Mouse (Mus musculus): ENCODE measurements around the gene Efemp2. TPM values are rescaled to one million over a fixed set of nuclear protein-coding genes. Genes with fewer than 3 reads are reported as not detected.

Gene Efemp2
- total and polyA plus RNA-seq, 3 experiments: 3.1 to 6.7 (median 4.6) TPM

DNA sequence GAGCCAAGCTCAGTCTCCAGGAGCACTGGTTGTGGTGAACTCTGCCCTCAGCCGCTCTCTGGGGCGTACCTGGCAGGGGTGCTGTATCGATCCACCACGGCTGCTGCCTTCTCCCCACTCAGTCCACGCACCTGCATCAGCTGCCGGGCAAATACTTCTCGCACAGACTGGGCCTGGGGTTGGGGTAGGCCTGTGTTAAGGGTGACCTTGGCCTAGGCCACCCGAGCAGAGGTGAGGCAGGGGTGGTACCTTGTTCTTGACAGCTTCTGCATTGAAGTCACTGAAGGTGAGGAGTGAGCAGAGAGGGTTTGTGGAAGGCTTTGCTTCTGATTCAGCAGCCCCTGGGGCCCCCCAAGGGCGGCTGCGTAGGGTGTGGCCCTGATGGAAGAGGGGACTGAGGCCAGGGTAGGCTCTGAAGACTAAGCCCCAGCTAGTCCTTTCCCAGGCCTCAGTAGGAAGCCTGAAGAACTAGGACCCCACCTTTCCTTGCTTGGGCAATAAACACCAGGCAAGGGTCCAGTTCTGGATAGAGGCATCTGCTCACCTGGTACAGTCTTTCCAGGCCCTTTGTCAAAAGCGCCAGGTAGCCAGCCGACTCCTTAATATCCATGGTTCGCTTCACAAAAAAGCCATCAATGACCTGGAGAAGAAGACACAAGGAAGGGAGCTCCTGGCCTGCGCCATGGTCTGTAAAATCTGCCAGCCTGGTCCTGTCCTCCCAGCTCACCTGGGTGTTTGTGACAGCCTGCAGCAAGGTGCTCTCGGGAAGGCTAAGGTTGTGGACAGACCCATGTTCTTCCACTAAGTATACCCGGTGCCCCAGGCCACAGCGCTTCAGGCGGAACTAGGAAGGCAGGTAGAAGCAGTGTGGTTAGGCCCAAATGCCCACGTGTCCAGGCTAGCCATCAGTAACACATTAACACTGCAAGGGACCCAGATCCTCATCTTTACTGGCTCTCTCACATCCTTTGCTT lies 9.9 kb downstream of the Efemp2 start:
- H3K36me3 ChIP-seq (replicated peaks): peaks cover 59% of the 10 kb centered on the region
- no peak for TF ChIP-seq POLR2AphosphoS5 (IDR thresholded peaks at IDR 0.05; ENCODE audit: insufficient replicate concordance, low read depth, low read length)
- no peak for TF ChIP-seq TAL1 (conservative IDR thresholded peaks at IDR 0.05; ENCODE audit: low read depth, low read length)
- TF ChIP-seq GATA1 (IDR thresholded peaks at IDR 0.05; ENCODE audit: borderline replicate concordance, low read length): no peak
- no peak for TF ChIP-seq GATA2 (IDR thresholded peaks at IDR 0.05; ENCODE audit: borderline replicate concordance, low read depth, low read length)
- TF ChIP-seq CTCF (IDR thresholded peaks at IDR 0.05; ENCODE audit: low read depth, low read length): no peak

DNA sequence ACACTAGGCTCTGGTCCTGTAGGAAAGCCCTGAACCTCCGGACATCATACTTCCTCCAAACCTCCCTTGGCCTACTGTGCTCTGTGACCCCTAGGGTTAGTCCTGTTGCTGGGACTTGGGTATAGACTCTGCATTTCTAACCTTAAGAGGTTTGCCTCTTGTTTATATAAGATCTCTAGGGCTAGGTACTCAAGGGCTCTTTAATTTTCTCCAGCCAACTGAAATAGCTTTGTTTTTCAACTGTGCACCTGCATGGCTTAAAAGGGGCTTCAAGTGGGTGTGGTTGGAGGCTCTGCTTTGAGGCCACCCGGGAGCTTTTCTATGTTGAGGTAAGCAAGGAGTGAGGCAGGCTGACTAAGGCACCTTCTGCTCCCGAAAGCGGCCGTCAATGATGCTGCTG lies 10.7 kb downstream of the Efemp2 start:
- Histone ChIP-seq H3K27me3 (ENCODE audit: insufficient read depth, low read length) (peaks cover 4% of the 10 kb centered on the region; the same call in 1 of the 2 replicates), H3K36me3 (replicated peaks) (peaks cover 59% of the 10 kb centered on the region), H3K4me1 (ENCODE audit: insufficient read depth, low read depth, low read length) (peaks cover 51% of the 10 kb centered on the region), H3K9me3 (replicated peaks) (no peaks in the 10 kb centered on the region), H3K4me3 (ENCODE audit: low read depth, low read length) (no peak overlapping the region)
- ATAC-seq (ENCODE audit: extremely low read depth, insufficient number of reproducible peaks, low FRiP score, poor library complexity, severe bottlenecking) (no peak), DNase-seq (ENCODE audit: low spot score) (no peak)
- TF ChIP-seq TAL1 (conservative IDR thresholded peaks at IDR 0.05; ENCODE audit: low read depth, low read length) (no peak), POLR2AphosphoS5 (IDR thresholded peaks at IDR 0.05; ENCODE audit: insufficient replicate concordance, low read depth, low read length) (no peak), CTCF (IDR thresholded peaks at IDR 0.05; ENCODE audit: low read depth, low read length) (no peak), GATA1 (IDR thresholded peaks at IDR 0.05; ENCODE audit: borderline replicate concordance, low read length) (no peak), GATA2 (IDR thresholded peaks at IDR 0.05; ENCODE audit: borderline replicate concordance, low read depth, low read length) (no peak)

More for the DNA sequence above, 9.9 kb downstream of the Efemp2 start:
- H3K4me3 ChIP-seq (ENCODE audit: low read depth, low read length): no peak overlapping the region
- peaks cover 9% of the 10 kb centered on the region for H3K27me3 ChIP-seq (ENCODE audit: insufficient read depth, low read length)
- DNase-seq (ENCODE audit: low spot score): no peak
- H3K4me1 ChIP-seq (ENCODE audit: insufficient read depth, low read depth, low read length): peaks cover 43% of the 10 kb centered on the region
- H3K9me3 ChIP-seq (replicated peaks): no peaks in the 10 kb centered on the region
- no peak for ATAC-seq (ENCODE audit: extremely low read depth, insufficient number of reproducible peaks, low FRiP score, poor library complexity, severe bottlenecking)

DNA sequence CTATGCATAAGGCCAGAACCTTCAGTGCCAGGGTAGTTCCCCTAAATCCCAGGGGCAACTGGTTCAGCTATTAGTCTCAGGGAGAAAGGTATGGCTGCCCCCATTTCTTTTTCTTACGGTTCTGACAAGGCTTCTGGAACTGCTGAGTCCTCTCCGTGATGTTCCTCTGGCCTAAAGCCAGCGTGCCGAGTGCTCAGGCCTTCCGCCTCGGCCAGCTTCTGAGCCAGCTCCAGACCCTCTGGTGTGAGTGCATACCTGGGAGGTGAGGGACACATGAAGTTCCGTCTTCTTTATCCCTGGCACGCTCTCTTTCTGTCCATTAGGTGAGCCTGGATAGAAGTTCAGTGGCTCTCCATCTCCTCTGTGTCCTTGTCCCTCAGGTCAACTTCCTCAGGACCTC lies 11.6 kb downstream of the Efemp2 start:
- H3K36me3 ChIP-seq (replicated peaks): peaks cover 59% of the 10 kb centered on the region
- H3K9me3 ChIP-seq (replicated peaks): no peaks in the 10 kb centered on the region
- H3K4me3 ChIP-seq (ENCODE audit: low read depth, low read length): no peak overlapping the region
- TF ChIP-seq GATA2 (IDR thresholded peaks at IDR 0.05; ENCODE audit: borderline replicate concordance, low read depth, low read length) (no peak), GATA1 (IDR thresholded peaks at IDR 0.05; ENCODE audit: borderline replicate concordance, low read length) (no peak)
- peaks cover 48% of the 10 kb centered on the region for H3K4me1 ChIP-seq (ENCODE audit: insufficient read depth, low read depth, low read length)
- no peaks in the 10 kb centered on the region for H3K27me3 ChIP-seq (ENCODE audit: insufficient read depth, low read length)
- ATAC-seq (ENCODE audit: extremely low read depth, insufficient number of reproducible peaks, low FRiP score, poor library complexity, severe bottlenecking) (no peak), DNase-seq (ENCODE audit: low spot score) (no peak)

DNA sequence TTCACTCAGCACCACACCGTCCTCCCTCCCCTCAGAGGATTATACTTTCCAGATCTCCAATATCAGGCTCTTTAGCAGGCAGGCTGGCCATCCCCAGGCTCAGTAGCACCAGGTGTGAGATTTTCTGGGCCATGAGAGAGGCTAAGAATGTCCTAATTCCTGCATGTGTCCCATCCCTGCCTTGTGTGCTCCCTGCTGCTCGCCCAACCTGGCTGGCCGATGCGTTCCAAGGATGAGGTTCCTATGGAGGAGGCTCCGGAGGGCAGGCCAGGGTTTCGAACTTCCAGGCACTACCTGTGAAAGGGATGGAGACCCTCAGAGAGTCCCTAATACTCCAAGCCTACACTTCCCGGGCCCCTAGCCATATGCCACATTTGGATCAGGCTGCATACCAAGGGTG lies 12.1 kb downstream of the Efemp2 start:
- no peak overlapping the region for H3K4me3 ChIP-seq (ENCODE audit: low read depth, low read length)
- ATAC-seq (ENCODE audit: extremely low read depth, insufficient number of reproducible peaks, low FRiP score, poor library complexity, severe bottlenecking) (no peak), DNase-seq (ENCODE audit: low spot score) (no peak)
- TF ChIP-seq CTCF (IDR thresholded peaks at IDR 0.05; ENCODE audit: low read depth, low read length): no peak
- no peak for TF ChIP-seq TAL1 (conservative IDR thresholded peaks at IDR 0.05; ENCODE audit: low read depth, low read length)
- peaks cover 48% of the 10 kb centered on the region for H3K4me1 ChIP-seq (ENCODE audit: insufficient read depth, low read depth, low read length)
- H3K36me3 ChIP-seq (replicated peaks): peaks cover 59% of the 10 kb centered on the region
- no peaks in the 10 kb centered on the region for H3K9me3 ChIP-seq (replicated peaks)
- H3K27me3 ChIP-seq (ENCODE audit: insufficient read depth, low read length): no peaks in the 10 kb centered on the region

DNA sequence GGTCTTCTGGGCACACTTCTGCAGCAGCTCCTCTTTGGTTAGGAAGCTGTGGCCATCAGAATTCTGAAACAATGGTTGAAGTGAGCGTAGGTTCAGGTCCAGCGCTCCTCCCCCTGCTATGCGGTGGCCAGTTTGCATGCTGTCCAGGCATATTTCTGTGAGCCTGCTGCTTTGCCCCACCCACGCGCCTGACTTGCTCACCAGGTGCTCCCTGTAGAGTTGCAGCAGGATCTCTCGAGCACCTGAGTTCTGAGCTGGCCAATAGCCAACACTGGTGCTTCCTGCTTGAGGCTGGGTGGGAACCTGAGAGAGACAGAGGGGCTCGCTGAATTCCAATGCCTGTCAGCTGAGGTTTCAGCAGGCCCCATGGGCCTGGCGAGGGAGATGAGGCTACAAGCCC lies 12.5 kb downstream of the Efemp2 start:
- H3K4me1 ChIP-seq (ENCODE audit: insufficient read depth, low read depth, low read length): peaks cover 48% of the 10 kb centered on the region
- DNase-seq (ENCODE audit: low spot score) (no peak), ATAC-seq (ENCODE audit: extremely low read depth, insufficient number of reproducible peaks, low FRiP score, poor library complexity, severe bottlenecking) (no peak)
- peaks cover 59% of the 10 kb centered on the region for H3K36me3 ChIP-seq (replicated peaks)
- TF ChIP-seq TAL1 (conservative IDR thresholded peaks at IDR 0.05; ENCODE audit: low read depth, low read length) (no peak), CTCF (IDR thresholded peaks at IDR 0.05; ENCODE audit: low read depth, low read length) (no peak), GATA2 (IDR thresholded peaks at IDR 0.05; ENCODE audit: borderline replicate concordance, low read depth, low read length) (no peak), POLR2AphosphoS5 (IDR thresholded peaks at IDR 0.05; ENCODE audit: insufficient replicate concordance, low read depth, low read length) (no peak), GATA1 (IDR thresholded peaks at IDR 0.05; ENCODE audit: borderline replicate concordance, low read length) (no peak)
- no peaks in the 10 kb centered on the region for H3K27me3 ChIP-seq (ENCODE audit: insufficient read depth, low read length)
- H3K9me3 ChIP-seq (replicated peaks): no peaks in the 10 kb centered on the region
- H3K4me3 ChIP-seq (ENCODE audit: low read depth, low read length): no peak overlapping the region

DNA sequence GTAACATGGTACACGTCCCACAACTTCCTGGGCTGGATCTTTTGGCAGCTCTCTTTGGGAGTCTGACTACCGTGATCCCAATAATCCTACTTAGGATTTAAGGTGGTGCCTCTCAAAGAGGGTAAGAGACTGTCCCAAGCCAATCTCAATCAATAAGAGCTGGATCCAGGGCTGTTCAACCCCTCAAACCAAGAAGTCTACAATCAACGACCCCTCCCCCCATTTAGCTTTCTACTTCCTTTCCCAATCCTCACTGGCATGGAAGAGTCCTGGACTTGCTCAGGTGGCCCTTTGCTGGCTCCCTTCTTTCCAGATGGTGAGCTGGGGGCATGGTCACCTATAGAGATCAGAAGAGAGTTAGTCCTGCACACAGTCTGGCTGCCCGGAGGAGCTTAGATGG lies 13.0 kb downstream of the Efemp2 start:
- Histone ChIP-seq H3K4me1 (ENCODE audit: insufficient read depth, low read depth, low read length) (peaks cover 48% of the 10 kb centered on the region), H3K27me3 (ENCODE audit: insufficient read depth, low read length) (no peaks in the 10 kb centered on the region), H3K9me3 (replicated peaks) (no peaks in the 10 kb centered on the region), H3K36me3 (replicated peaks) (peaks cover 56% of the 10 kb centered on the region), H3K4me3 (ENCODE audit: low read depth, low read length) (no peak overlapping the region)
- DNase-seq (ENCODE audit: low spot score) (no peak), ATAC-seq (ENCODE audit: extremely low read depth, insufficient number of reproducible peaks, low FRiP score, poor library complexity, severe bottlenecking) (no peak)
- TF ChIP-seq GATA1 (IDR thresholded peaks at IDR 0.05; ENCODE audit: borderline replicate concordance, low read length): no peak
- TF ChIP-seq CTCF (IDR thresholded peaks at IDR 0.05; ENCODE audit: low read depth, low read length): no peak
- no peak for TF ChIP-seq GATA2 (IDR thresholded peaks at IDR 0.05; ENCODE audit: borderline replicate concordance, low read depth, low read length)
- no peak for TF ChIP-seq POLR2AphosphoS5 (IDR thresholded peaks at IDR 0.05; ENCODE audit: insufficient replicate concordance, low read depth, low read length)
- no peak for TF ChIP-seq TAL1 (conservative IDR thresholded peaks at IDR 0.05; ENCODE audit: low read depth, low read length)
